Mouse (Mus musculus) embryo, embryonic 10.5 days (tissue): ENCODE data around the gene Gart.

ENCODE experiments used
- DNase-seq: peaks from one replicate; pipeline ENCODE4 v3.0.0-alpha.2; 2015; ENCODE audit warnings: low spot score

Gene Gart

GRCm38 (mm10) chr16:91646681-91647419 lies at the start of gene Gart:
TSS of gene Gart (minus strand) at chr16:91646952.
- DNase-seq: peak; percentile 93

- DNase-seq: no peak
These were observed 48.5 kb upstream of the Gart start for GRCm38 (mm10) chr16:91695108-91695755.

GRCm38 (mm10) chr16:91694455-91695084 lies 47.8 kb upstream of the Gart start:
- DNase-seq: peak; percentile 92

DNA sequence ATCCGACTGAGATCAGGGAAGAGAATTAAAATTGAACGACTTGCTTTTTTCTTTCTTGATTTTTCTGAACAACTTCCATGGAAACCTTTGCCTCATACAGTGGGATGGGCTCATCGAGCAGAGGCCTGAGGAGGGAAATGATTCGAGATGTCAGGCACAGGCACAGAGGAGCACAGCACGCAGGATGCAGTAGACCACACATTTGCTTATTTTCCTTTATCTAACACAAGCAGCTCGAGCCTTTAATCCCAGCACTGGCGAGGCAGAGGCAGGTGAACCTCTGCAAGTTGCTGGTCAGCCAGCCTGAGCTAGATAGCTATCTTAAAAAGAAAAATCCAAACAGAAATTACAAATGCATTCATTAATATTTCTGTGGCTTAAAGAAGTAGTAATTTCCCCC lies 43.0 kb upstream of the Gart start:
- no peak for DNase-seq

GRCm38 (mm10) chr16:91688619-91689334 lies 42.0 kb upstream of the Gart start, which contains the start of gene Donson:
TSS of gene Donson (minus strand) at chr16:91688770.
- peak; percentile 93 for DNase-seq

DNA sequence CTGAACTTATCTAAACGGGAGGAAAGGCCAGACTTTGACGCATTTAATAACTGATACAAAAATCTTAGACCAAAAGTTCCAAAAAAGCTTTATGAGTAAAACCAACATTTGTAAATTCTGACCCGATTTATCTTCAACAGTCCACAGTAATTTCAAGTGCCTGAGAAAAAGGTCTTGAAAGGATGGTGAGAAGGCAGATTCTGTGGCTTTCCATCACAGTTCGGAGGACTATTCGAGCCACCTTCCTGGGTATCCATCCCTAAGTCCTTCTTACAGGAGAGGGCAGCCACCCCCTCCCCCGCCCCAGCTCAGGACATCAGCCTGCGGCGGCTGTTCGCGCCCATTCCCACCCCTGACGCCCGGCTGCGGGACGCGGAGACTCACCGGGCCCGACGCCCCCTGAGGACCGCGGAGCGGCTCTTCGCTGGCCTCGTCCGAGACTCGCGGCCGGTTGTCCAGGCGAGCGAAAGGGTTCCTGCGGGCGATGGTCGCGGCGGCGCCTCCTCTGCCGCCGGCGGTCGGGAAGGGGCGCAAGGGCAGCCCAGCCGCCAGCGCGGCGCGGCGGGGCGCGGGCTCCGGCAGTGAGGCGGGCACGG lies 41.4 kb upstream of the Gart start:
- DNase-seq: no peak

DNA sequence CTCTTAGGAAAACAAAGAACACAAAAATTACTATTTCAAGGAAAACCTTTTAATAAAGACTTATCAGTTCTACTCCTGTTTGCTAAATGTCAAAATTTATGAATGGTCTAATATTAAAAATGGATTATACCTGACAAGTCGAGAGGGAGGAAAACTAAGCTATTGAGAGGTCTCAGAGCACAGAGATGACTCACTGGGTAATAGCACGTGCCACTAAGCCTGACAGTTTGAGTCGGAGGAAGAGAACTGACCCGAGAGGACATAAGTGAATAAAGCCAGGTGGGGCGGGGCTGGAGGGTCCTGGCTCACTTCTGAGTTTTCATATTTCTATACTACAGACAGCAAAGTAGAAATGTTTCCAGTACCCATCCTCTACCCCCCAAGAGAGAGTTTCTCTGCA lies 39.6 kb upstream of the Gart start:
- DNase-seq: no peak

GRCm38 (mm10) chr16:91685526-91685925 lies 38.8 kb upstream of the Gart start:
- no peak for DNase-seq

GRCm38 (mm10) chr16:91680656-91681055 lies 33.9 kb upstream of the Gart start:
- DNase-seq: no peak

DNA sequence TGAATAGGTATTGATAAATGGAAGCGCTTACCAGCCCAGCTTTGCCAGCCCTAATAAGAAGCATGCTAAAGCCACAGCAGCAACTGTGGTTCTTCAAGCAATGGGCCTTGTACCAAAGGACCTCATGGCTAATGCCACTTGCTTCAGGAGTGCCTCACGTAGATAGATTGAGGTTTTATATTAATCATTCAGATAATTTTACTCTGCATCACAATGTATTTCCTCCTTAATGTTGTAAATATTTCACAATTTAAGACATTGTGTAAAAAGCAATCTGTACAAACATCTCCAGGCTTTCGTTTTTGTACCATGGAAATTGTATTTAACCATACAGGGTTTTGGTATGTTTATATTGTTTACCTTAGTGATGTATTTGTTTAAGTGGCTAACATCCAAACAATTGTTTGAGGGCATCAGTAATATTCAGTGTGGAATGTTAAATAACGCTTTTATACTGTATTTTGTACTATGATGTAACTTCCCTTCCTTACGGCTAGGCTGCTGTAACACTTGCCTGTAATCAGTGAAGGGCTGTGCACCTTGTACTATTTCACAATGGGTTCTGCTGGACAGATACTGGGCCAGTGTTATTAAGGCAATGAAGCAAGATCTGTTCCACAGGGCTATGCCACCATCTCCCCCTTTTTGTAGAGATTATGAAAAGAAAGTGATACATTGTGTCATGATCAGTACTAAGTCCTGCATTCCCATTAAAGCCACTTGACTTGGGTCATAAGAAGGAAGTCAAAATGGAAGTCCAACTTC lies 31.6 kb upstream of the Gart start:
- no peak for DNase-seq

DNA sequence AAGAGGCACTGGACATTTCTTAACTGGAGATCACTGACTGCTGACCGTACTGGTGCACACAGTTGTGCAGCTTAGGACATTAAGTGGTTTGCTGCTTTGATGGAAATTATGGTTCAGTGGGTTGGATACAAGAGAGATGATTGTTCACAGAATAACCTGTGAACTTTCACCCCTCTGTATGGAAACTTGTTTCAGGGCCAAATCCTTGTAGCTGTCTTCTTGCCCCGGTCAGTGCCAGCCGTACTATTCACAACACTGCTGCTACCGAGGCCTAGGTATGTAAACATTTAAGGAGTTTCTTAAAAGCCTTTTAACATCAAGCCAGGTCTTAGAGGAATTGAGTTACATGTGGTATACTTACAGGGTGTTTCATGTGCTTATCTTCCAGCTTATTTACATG lies 27.7 kb upstream of the Gart start:
- no peak for DNase-seq

DNA sequence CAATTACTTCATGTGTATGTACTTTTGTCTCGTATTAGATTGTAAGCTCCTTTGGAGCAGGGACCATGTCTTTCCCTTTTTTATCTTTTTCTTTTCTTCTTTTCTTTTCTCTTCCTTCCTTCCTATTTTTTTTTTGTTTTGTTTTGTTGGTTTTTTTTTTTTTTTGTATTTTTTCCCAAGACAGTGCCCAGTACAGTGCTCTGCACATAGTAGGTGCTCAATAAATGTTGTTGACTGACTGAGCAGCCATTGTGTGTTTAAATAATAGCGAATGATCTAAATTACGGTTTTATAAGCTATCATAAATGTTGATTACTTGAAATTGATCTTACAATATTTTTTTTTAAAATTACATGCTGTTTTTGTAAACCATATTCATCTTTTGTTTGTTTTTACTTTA lies 17.0 kb upstream of the Gart start:
- no peak for DNase-seq

GRCm38 (mm10) chr16:91662336-91662735 lies 15.6 kb upstream of the Gart start:
- no peak for DNase-seq

DNA sequence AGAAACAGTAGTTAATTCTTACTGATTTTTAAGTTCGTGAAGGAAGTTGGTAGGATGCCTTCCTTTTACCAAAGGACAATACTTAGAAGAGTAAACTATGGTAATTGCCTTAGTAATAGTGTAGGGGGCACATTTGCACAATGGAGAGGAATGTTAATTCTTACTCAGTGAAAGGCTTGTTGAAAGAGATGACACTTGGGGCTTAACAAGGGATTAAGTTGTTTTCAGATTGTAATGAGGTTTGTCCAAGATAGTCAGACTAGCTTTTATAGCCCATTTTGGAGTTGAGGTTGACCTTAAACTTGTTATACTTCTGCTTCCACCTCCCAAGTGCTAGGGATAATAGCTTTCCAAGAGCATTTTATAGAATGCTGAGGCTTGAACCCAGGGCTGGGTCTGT lies 14.6 kb upstream of the Gart start:
- no peak for DNase-seq

DNA sequence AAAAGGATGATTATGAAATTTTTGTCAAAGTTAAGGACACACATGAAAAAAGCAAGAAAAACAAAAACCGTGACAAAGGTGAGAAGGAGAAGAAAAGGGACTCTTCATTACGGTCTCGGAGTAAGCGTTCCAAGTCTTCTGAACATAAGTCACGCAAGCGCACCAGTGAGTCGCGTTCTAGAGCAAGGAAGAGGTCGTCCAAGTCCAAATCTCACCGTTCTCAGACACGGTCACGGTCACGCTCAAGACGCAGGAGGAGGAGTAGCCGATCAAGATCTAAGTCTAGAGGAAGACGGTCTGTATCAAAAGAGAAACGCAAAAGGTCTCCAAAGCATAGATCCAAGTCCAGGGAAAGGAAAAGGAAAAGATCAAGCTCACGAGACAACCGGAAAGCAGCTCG lies 13.0 kb upstream of the Gart start:
- no peak for DNase-seq

GRCm38 (mm10) chr16:91658471-91658870 lies 11.7 kb upstream of the Gart start:
- DNase-seq: no peak

GRCm38 (mm10) chr16:91657285-91657684 lies 10.5 kb upstream of the Gart start:
- DNase-seq: no peak

DNA sequence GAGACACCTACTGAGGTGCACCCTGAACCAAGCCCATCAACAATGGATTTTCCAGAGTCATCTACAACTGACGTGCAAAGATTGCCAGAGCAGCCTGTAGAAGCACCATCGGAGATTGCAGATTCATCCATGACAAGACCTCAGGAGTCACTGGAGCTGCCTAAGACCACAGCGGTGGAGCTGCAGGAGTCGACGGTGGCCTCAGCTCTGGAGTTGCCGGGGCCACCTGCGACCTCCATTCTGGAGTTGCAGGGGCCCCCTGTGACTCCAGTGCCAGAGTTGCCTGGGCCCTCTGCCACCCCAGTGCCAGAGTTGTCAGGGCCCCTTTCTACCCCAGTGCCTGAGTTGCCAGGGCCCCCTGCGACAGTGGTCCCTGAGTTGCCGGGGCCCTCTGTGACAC lies 8.5 kb upstream of the Gart start:
- no peak for DNase-seq

- no peak for DNase-seq
These were observed 5.4 kb upstream of the Gart start for GRCm38 (mm10) chr16:91652191-91652590.

DNA sequence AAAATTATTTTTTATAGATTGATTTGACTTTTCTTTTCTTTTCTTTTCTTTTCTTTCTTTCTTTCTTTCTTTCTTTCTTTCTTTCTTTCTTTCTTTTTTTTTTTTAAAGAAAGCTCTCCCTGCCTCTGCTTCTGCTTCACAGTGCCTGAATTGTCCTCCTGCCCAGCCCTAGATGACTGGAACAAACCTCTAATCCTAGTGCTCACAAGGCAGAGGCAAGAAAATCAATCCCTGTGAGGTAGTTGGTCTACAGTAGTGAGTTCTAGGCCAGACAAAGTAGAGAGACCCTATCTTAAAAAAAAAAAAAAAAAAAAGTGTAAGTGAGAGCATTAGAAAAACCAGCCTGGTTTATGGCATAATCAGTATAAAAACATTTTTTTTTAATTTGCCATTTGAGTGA lies 3.0 kb upstream of the Gart start:
- no peak for DNase-seq

DNA sequence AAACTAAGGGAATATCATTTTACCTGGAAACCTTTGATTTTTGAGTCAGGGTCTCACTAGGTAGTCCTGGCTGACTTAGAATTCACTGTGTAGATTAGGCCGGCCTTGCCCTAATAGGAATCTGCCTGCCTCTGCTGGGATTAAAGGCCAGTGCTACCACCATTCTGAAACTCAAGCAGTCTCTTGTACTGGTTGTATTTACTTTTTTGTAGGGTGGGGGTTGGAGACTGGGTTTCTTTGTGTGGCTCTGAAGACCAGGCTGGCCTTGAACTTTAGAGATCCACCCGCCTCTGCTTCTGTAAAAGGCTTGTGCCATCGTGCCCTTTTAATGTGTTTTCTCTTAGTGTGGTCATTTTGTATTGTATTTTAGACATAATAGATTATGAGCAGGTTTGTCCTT lies 2.5 kb upstream of the Gart start:
- peak; percentile 24 for DNase-seq

GRCm38 (mm10) chr16:91648220-91648550 lies 1.4 kb upstream of the Gart start:
- DNase-seq: peak; percentile 85
